Mouse (Mus musculus) embryonic facial prominence, embryonic 10.5 days (tissue): ENCODE results near the gene Gabpb1. TPM values are rescaled to one million over a fixed set of nuclear protein-coding genes. Genes with fewer than 3 reads are reported as not detected.

Source experiments
- DNase-seq: peaks from one replicate; pipeline ENCODE4 v3.0.0-alpha.2; 2017; ENCODE audit warnings: low spot score
- H3K27ac ChIP-seq: fragments of 300-500 bp; sonication (generic); replicated peaks from 2 replicates; pipeline ENCODE4 v1.5.1; 2016; ENCODE audit warnings: mild to moderate bottlenecking
- H3K27me3 ChIP-seq: fragments of 300-500 bp; sonication (generic); replicated peaks from 2 replicates; pipeline ENCODE4 v1.6.1; 2016; ENCODE audit warnings: low read depth, mild to moderate bottlenecking; ENCODE audit not compliant: poor library complexity, severe bottlenecking
- H3K36me3 ChIP-seq: fragments of 300-500 bp; sonication (generic); replicated peaks from 2 replicates; pipeline ENCODE4 v1.6.1; 2016; ENCODE audit warnings: mild to moderate bottlenecking, moderate library complexity
- H3K4me1 ChIP-seq: fragments of 300-500 bp; sonication (generic); 2 replicates; pipeline ENCODE4 v1.6.1; 2016
- H3K4me3 ChIP-seq: fragments of 300-500 bp; sonication (generic); 2 replicates; pipeline ENCODE4 v1.5.1; 2016; ENCODE audit warnings: mild to moderate bottlenecking, moderate library complexity
- H3K9me3 ChIP-seq: fragments of 300-500 bp; sonication (generic); 2 replicates; pipeline ENCODE4 v1.6.1; 2016; ENCODE audit warnings: mild to moderate bottlenecking
- WGBS: fragments of 180-500 bp; shearing (Covaris S2); methylation state at CpG from one replicate; pipeline ENCODE4 v1.1.7; 2016; 5-methylcytosine and 5-hydroxymethylcytosine counted together
- polyA plus RNA-seq: library from polyadenylated mRNA; unstranded; fragments of >200 nt; fragmentation: Nextera tagmentation; extraction: Ambion mirVana; gene quantifications from 2 replicates; pipeline ENCODE4 v1.2.1, GENCODE M21; 2016

Gabpb1 gene
- polyA plus RNA-seq, 1 experiment from 2014 or later = 87.3 TPM

DNA sequence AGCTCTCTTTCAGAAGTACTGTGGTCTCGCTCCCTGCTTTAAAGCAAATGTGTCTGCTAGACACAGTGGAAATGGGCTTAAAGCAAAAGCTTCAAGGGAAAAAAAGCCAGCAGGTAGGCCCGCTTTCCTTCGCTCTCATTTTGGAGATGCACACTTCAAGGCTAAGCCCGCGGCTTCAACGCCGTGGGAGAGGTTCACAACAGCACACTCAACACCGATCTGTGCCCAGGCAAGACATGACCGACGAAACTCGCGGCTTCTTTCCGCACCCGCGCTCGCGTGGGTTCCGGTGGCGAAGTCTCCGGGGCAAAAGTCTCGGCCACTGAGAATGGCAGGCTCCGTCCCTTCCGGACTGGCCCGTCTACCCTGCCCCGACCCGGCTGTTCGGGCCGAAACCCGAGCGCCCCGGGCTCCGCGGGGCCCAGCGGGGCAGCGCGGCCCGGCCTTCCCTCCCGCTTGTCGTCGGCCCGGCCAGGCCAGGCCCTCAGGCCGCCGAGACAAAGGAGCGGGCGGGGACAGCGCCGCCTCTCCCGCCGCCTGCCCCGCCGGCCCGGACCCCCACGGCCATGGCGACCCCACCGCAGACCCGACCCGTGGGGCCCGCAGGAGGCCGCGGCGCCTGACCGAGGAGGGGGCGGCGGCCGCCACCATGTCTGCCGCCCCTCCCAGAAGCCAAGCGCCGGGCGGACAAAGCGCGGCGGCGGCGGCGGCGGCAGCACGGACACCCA is 1.5 kb downstream of the Gabpb1 start:
- under 1% methylated on average over 77 of the region's 77 CpGs for WGBS
- no peaks in the 10 kb centered on the region for H3K27me3 ChIP-seq
- DNase-seq = peak; percentile 71

GRCm38 (mm10) chr2:126673317-126674242 is 2.6 kb downstream of the Gabpb1 start:
- no peak for DNase-seq
- Histone ChIP-seq H3K36me3 (peaks cover 26% of the 10 kb centered on the region), H3K4me1 (peaks cover 25% of the 10 kb centered on the region), H3K4me3 (peak overlapping the region; percentile 96), H3K9me3 (no peaks in the 10 kb centered on the region), H3K27me3 (no peaks in the 10 kb centered on the region), H3K27ac (peak overlapping the region; percentile 100)
- WGBS = 74% methylated on average over 13 of the region's 13 CpGs

More for the DNA sequence above, 1.5 kb downstream of the Gabpb1 start:
- H3K27ac ChIP-seq = peak overlapping the region; percentile 100
- peaks cover 25% of the 10 kb centered on the region for H3K4me1 ChIP-seq
- H3K9me3 ChIP-seq = no peaks in the 10 kb centered on the region; the same call in 1 of the 2 replicates
- peak overlapping the region; percentile 96 for H3K4me3 ChIP-seq
- peaks cover 31% of the 10 kb centered on the region for H3K36me3 ChIP-seq

DNA sequence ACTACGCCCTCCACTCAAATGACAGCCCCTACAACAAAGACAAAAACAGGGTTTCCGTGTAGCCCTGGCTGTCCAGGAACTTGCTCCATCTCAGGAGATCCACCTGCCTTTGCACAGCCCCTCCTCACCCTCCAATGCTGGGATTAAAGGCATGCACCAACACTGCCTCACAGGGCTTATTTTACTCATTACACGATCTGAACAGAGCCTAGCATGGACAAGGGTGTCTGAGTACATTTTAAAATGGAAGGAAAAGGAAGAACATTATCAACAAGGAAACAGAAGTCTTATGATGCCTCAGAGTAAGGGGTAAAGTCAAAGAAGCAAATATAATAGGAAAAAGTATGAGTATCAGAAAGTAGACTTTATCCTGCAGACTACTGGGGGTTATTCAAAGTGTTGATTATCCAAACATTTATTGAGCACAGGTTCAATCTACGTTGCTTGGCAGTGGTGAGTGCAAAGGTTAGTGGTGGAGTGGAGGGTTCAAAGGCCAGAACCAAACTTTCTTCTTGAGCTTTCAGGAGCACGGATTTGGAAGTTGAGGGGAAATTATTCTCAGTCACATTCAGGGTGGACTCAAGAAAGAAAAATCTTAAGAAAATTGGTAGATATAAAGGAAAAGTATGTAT is 7.4 kb downstream of the Gabpb1 start:
- no peaks in the 10 kb centered on the region for H3K27me3 ChIP-seq
- DNase-seq = no peak
- peaks cover 20% of the 10 kb centered on the region for H3K36me3 ChIP-seq
- no peak overlapping the region for H3K27ac ChIP-seq
- H3K4me3 ChIP-seq = no peak overlapping the region
- H3K4me1 ChIP-seq = peaks cover 15% of the 10 kb centered on the region
- WGBS = 93% methylated on average over 5 of the region's 5 CpGs
- H3K9me3 ChIP-seq = no peaks in the 10 kb centered on the region

DNA sequence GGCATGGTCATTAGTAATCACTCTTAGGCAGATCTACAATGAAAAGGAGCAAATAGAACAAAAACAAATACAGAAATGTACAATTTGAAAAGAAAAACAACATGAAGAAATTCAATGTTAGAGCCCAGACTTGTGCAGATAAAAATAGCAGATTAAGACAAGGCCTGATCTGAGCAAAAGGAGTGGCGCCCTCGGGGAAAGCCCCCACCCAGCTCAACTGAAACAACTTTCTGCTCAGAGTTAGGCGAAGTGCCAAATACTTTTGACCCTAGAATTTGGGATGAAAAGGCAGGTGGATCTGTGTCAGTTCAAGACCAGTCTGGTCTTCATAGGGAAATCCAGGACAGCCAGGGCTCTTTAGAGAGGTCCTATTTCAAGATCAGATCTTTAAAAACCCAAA is 10.2 kb downstream of the Gabpb1 start:
- Histone ChIP-seq H3K4me3 (no peak overlapping the region), H3K9me3 (no peaks in the 10 kb centered on the region), H3K27ac (no peak overlapping the region), H3K36me3 (peaks cover 20% of the 10 kb centered on the region), H3K27me3 (no peaks in the 10 kb centered on the region), H3K4me1 (no peaks in the 10 kb centered on the region)
- no peak for DNase-seq
- WGBS = 91% methylated on average over 3 of the region's 3 CpGs

DNA sequence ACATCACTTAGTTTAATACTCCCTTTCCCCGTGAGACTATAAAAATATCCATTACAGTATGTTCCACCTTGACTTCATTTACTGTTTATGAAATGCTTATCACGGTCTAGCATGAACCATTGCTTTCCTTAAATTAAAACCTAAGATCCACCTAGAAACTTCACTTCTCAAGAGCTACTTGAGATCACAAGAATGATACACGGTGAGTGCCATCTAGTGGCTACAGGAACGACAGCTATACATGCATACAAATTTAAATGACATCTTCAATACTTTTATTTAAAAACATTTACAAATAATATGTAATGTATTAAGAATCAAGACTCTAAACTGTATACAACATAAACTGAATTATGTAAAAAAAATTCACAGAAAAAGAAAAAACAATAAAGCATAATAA is 12.7 kb downstream of the Gabpb1 start:
- Histone ChIP-seq H3K4me1 (no peaks in the 10 kb centered on the region), H3K36me3 (peaks cover 20% of the 10 kb centered on the region), H3K27me3 (no peaks in the 10 kb centered on the region), H3K4me3 (no peak overlapping the region), H3K27ac (no peak overlapping the region), H3K9me3 (no peaks in the 10 kb centered on the region)
- WGBS = 66% methylated on average over 4 of the region's 4 CpGs
- no peak for DNase-seq

DNA sequence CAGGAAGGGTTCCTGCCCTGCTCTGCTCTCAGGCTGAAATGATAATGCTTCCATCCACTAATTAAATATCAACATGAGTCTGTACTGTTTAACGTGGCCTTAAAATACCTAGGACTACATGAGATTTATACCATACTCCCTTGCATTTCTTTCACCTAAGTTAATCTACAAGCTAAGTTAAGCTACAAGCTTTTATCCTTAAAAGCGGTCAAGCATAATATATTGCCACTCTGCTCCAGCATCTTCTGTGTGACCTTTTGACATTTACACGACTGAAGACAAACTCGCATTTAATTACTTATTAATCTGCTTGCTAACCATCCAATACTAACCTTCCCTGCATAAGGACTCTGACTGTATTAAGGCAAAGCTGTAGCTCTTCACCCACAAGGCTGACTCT is 23.2 kb downstream of the Gabpb1 start:
- no peaks in the 10 kb centered on the region for H3K4me1 ChIP-seq
- H3K36me3 ChIP-seq = peaks cover 89% of the 10 kb centered on the region
- DNase-seq = no peak
- H3K27me3 ChIP-seq = no peaks in the 10 kb centered on the region
- no peak overlapping the region for H3K27ac ChIP-seq
- no peaks in the 10 kb centered on the region for H3K9me3 ChIP-seq
- H3K4me3 ChIP-seq = no peak overlapping the region
- 89% methylated on average over 4 of the region's 4 CpGs for WGBS

GRCm38 (mm10) chr2:126647762-126648161 is 28.4 kb downstream of the Gabpb1 start:
- DNase-seq = no peak
- Histone ChIP-seq H3K36me3 (peaks cover 97% of the 10 kb centered on the region), H3K4me1 (no peaks in the 10 kb centered on the region), H3K27me3 (no peaks in the 10 kb centered on the region), H3K27ac (no peak overlapping the region), H3K4me3 (no peak overlapping the region), H3K9me3 (no peaks in the 10 kb centered on the region)
- WGBS = 94% methylated on average over 3 of the region's 3 CpGs

GRCm38 (mm10) chr2:126646461-126646860 is 29.7 kb downstream of the Gabpb1 start:
- Histone ChIP-seq H3K4me1 (no peaks in the 10 kb centered on the region), H3K9me3 (no peaks in the 10 kb centered on the region), H3K27ac (no peak overlapping the region), H3K4me3 (no peak overlapping the region), H3K36me3 (peaks cover 97% of the 10 kb centered on the region), H3K27me3 (no peaks in the 10 kb centered on the region)
- 91% methylated on average over 5 of the region's 5 CpGs for WGBS
- DNase-seq = no peak

GRCm38 (mm10) chr2:126644768-126645167 is 31.4 kb downstream of the Gabpb1 start:
- Histone ChIP-seq H3K4me3 (no peak overlapping the region), H3K36me3 (peaks cover 97% of the 10 kb centered on the region), H3K4me1 (no peaks in the 10 kb centered on the region), H3K27me3 (no peaks in the 10 kb centered on the region), H3K9me3 (no peaks in the 10 kb centered on the region; the same call in 1 of the 2 replicates), H3K27ac (no peak overlapping the region)
- WGBS = 98% methylated on average over 1 of the region's 1 CpGs
- DNase-seq = no peak

- Histone ChIP-seq H3K4me3 (no peak overlapping the region), H3K27ac (no peak overlapping the region), H3K36me3 (peaks cover 89% of the 10 kb centered on the region), H3K27me3 (no peaks in the 10 kb centered on the region), H3K4me1 (no peaks in the 10 kb centered on the region), H3K9me3 (no peaks in the 10 kb centered on the region; the same call in 1 of the 2 replicates)
- whole genome bisulfite sequencing = 91% methylated on average over 2 of the region's 2 CpGs
- DNase-seq = no peak
These were observed 35.8 kb downstream of the Gabpb1 start for GRCm38 (mm10) chr2:126640298-126640697.

DNA sequence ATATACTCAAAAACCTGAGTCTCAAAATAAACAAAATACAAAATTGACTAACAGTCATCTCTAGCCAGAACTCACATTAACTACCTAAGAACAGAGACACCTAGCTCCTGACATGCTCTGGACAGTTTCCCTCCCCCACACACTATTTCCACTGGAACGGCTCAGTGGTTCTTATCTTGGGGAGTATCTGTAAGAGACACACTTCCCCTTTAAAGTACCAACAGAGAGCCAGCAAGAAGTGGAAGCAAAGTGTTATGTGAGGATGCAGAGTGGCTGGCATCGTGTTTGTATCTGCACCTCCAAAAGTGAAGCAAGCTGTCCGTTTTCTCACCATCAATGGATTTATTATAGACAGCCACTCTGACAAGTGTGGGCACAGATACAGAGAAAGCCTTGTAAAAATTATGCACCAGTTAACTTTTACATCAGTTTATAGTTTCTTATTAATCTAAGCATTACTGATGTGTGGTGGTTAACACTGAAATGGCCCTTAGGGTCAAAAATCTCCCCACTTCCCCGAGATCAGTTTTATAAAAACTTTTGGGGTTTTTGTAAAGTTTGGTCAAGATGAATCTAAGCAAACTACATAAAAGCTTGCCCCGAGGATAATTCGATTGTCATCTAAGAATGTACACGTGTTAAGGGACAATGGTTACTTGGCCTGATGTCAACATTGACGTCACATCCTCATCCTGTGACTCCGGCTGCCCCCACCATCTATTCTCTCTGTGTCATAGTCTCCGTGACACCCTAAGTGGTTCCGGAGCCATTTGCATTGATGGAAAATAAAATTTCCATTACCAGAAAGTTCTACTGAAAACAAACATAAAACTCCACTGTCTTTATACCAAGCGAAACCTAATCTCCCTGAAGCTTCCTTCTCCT is 40.0 kb downstream of the Gabpb1 start:
- no peaks in the 10 kb centered on the region for H3K27me3 ChIP-seq
- H3K4me3 ChIP-seq = no peak overlapping the region
- no peaks in the 10 kb centered on the region for H3K4me1 ChIP-seq
- H3K9me3 ChIP-seq = no peaks in the 10 kb centered on the region; the same call in 1 of the 2 replicates
- WGBS = 86% methylated on average over 12 of the region's 12 CpGs
- peaks cover 87% of the 10 kb centered on the region for H3K36me3 ChIP-seq
- DNase-seq = no peak
- no peak overlapping the region for H3K27ac ChIP-seq

- 87% methylated on average over 2 of the region's 2 CpGs for WGBS
- no peak for DNase-seq
- Histone ChIP-seq H3K27me3 (no peaks in the 10 kb centered on the region), H3K36me3 (peaks cover 87% of the 10 kb centered on the region), H3K4me1 (peaks cover 7% of the 10 kb centered on the region; the same call in 1 of the 2 replicates), H3K9me3 (no peaks in the 10 kb centered on the region), H3K27ac (no peak overlapping the region), H3K4me3 (no peak overlapping the region)
These were observed 43.0 kb downstream of the Gabpb1 start for GRCm38 (mm10) chr2:126633165-126633564.
